Mouse (Mus musculus) neutrophil, adult 5-6 weeks (primary cell): ENCODE results near the gene Arap1. TPM values are rescaled to one million over a fixed set of nuclear protein-coding genes. Genes with fewer than 3 reads are reported as not detected.

Source experiments
- ATAC-seq: fragments of 151-379, 151-347 bp; 2 replicates; pipeline ENCODE4 v1.8.0; 2017; ENCODE audit warnings: mild to moderate bottlenecking, moderate TSS enrichment; ENCODE audit not compliant: insufficient number of reproducible peaks, poor library complexity, low FRiP score, severe bottlenecking; ENCODE audit errors: extremely low read depth
- total RNA-seq: library from RNA; stranded (forward); fragments of 200-1000 nt; gene quantifications from 2 replicates; pipeline ENCODE4 v1.2.3, GENCODE M21; 2017

Gene Arap1
- total RNA-seq, 1 experiment from 2014 or later: 365 TPM

- no peak for ATAC-seq
These were observed 68.5 kb downstream of the Arap1 start for GRCm38 (mm10) chr7:101416391-101416790.

- no peak for ATAC-seq
These were observed 71.3 kb downstream of the Arap1 start for GRCm38 (mm10) chr7:101419013-101419770.

DNA sequence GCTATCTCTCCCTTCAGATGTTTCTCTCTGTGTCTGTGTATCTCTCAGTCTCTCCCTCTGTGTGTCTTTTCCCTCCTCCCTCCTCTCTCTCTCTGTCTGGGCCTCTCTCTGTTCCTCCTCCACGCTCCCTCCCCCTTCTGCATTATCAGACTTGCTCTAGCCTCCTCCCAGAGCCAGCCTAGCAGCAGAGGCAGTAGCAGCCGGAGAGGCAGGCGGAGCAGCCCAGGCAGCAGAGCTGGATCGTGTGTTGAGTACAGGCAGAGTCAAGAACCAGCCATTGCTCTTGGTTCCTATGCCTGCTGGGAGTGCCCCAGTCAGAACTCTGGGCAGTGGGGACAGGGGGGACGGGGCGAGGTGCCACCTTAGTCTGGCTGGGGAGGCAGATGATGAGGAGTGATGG is 73.7 kb downstream of the Arap1 start, which contains the start of gene Pde2a:
TSS of gene Pde2a (plus strand) at position 163 of the 400 bp plus-strand sequence.
- no peak for ATAC-seq

- ATAC-seq: no peak
These were observed 74.2 kb downstream of the Arap1 start for GRCm38 (mm10) chr7:101422069-101422468.

DNA sequence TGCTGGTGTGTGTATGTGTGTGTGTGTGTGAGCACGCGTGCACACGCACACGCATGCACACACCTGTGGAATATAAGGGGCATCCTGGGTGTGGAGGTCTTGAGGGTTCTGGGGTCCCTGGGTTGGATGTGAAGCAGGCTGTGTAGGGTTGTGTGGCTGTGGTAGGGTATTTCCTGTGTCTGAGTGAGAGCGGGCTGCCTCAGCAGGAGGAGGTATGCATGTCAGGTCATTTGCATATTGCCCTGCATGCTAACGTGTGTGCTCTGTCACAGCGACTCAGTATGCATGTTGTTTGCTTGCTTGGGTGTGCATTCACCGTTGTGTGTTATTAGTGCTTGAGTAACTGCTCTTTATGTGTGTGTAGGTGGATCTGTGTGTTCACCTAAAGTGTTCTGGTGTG is 74.8 kb downstream of the Arap1 start:
- peak; percentile 35; the same call in 1 of the 2 replicates for ATAC-seq

GRCm38 (mm10) chr7:101423970-101424369 is 76.1 kb downstream of the Arap1 start:
- no peak for ATAC-seq

DNA sequence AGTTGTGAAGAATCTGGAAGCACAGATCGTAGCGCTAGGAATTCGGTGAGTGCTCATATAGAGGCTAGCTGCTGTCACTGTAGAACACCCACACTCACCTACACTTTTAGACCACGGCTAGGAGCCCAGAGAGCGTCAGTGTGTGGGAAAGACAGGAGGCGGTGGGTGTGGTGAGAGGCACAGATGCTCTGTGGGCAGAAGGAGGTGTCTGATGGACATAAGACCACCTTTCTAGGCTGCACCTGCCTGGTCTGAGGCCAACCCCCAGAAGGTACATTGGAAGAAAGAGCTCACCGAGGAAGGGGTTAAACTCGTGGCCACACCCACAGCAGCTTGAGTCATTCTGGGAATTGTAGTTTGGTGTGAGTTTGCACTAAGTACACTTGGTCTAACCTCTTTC is 78.8 kb downstream of the Arap1 start:
- ATAC-seq: no peak

- ATAC-seq: peak; percentile 43
These were observed 79.9 kb downstream of the Arap1 start for GRCm38 (mm10) chr7:101427736-101428135.

GRCm38 (mm10) chr7:101435038-101435437 is 87.2 kb downstream of the Arap1 start:
- no peak for ATAC-seq

DNA sequence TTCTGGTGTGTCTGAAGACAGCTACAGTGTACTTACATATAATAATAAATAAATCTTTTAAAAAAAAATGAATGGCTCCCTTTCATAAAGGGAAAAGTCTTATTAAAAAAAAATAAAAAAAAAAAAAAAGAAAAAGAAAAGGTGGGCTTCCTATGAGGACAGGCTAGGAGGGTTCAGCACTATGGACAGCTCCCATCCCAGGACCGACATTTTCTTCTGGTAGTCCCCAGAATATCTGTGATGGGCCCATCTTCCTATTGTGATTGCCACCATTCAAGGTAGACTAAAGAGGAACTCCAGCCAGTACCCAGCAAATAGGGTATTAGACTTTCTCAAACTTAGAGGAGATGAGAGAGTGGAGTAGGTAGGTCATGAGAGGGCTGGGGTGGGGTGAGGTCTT is 90.0 kb downstream of the Arap1 start:
- no peak for ATAC-seq

DNA sequence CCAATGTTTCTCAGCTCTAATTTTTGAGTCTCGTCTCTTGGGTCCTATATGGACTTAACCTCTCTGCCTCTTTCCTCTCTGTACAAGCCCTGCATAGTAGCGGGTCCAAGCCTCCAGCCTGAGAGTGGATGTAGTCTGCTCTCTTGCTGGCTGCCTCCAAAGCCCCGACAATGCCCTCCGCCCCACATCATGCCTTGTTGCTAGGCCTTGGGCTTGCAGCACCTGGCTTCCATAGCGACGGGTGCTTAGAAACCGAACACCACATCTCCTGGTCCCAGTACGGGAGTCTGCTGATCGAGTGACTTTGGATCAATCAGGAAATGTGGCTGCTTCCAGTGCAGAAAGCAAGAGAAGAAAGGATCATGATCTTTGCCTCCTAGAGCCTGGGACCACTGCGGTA is 95.2 kb downstream of the Arap1 start:
- ATAC-seq: no peak

DNA sequence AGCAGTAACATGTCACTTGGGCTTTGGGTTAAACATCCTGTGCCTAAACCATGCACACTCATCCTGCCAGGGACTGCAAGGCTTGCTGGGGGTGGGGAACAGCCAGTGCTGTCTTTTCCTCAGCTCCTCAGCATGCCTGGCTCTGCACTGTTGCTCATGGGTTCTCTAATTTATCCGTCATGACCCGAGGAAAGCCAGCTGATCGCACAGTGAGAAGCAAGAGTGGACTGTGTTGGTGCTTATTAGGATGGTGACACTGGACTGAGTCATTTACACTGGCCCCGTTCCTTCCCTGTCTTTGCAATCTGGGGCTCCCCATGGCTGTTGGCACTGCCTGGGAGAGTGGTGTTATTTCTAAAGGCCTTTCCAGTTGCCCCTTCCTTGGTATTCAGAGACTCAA is 96.3 kb downstream of the Arap1 start:
- ATAC-seq: no peak

- ATAC-seq: no peak
These were observed 102.0 kb downstream of the Arap1 start for GRCm38 (mm10) chr7:101449855-101450254.

GRCm38 (mm10) chr7:101450422-101451401 is 102.8 kb downstream of the Arap1 start:
- ATAC-seq: peak; percentile 74

GRCm38 (mm10) chr7:101452669-101453068 is 104.8 kb downstream of the Arap1 start:
- no peak for ATAC-seq

- ATAC-seq: no peak
These were observed 105.4 kb downstream of the Arap1 start for GRCm38 (mm10) chr7:101453296-101453695.

DNA sequence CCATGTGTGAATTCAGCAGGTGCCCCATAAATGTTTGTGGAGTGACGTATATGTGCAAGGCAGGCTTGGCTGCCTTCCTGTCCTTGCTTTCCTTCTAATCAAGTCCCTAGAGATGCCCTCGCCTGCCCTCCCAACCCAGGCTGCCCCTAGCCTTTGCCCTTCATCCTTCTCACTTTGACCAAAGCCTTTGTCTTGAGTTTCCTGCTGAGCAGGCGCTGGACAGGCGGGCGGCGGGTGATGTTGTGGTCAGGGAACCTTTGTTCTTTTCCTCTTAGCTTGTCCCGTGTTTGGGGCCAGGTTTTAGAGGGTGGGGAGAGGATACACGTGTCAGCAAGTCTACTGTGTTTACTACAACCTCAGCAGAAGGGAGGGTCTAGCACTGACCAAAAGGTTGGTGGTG is 105.9 kb downstream of the Arap1 start:
- ATAC-seq: no peak

DNA sequence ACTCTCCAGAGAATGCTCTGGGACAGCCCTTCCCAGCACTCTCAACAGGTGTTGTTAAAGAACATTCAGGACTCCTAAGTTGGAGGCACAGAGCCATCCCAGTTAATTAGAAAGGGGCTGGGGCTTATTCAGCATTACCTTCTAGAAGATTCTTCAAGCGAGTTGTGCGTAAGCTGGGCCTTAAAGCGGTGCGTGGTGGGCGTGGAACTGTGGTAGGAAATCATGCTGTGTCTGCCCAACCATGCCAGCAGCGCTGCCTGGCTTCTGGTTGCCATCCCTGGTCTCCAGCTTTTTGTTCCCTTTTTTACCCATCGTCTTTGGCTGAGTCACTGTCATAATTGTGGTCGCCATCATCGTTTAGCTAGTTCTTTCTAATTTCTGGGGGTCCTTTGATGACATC is 106.6 kb downstream of the Arap1 start:
- ATAC-seq: no peak; the same call in 1 of the 2 replicates

- ATAC-seq: no peak
These were observed 107.3 kb downstream of the Arap1 start for GRCm38 (mm10) chr7:101455141-101455540.

- no peak for ATAC-seq
These were observed 108.5 kb downstream of the Arap1 start for GRCm38 (mm10) chr7:101456318-101456717.
